Mouse (Mus musculus) ES-E14 (cell line): ENCODE data around the gene Dtd1.

Experiments
- HCFC1 ChIP-seq: IDR thresholded peaks from 2 replicates; pipeline ENCODE4 v1.6.1; 2012; ENCODE audit warnings: low read length, inconsistent platforms, borderline replicate concordance; ENCODE audit not compliant: insufficient read depth
- MAFK ChIP-seq: IDR thresholded peaks from 2 replicates; pipeline ENCODE4 v1.6.1; 2014; ENCODE audit warnings: mild to moderate bottlenecking, low read depth, low read length, inconsistent platforms; ENCODE audit not compliant: insufficient read depth
- ZC3H11A ChIP-seq: IDR thresholded peaks from 2 replicates; pipeline ENCODE4 v1.6.1; 2012; ENCODE audit warnings: low read depth, mild to moderate bottlenecking, inconsistent platforms, low read length, borderline replicate concordance

- TF ChIP-seq ZC3H11A (no peak), MAFK (no peak), HCFC1 (no peak)
Measured at GRCm38 (mm10) chr2:144753604-144754003, 153.9 kb downstream of the Dtd1 start.
